Mouse (Mus musculus) limb, embryonic 11.5 days (tissue): ENCODE measurements around the gene Iqsec1. TPM values are rescaled to one million over a fixed set of nuclear protein-coding genes. Genes with fewer than 3 reads are reported as not detected.

ENCODE experiments used
- ATAC-seq: fragments of 200-750 bp; cut with Nextera tagmentation; 2 replicates; pipeline ENCODE4 v1.8.0; 2017; ENCODE audit warnings: low read depth; ENCODE audit not compliant: insufficient number of reproducible peaks, low FRiP score, low TSS enrichment
- DNase-seq: peaks from one replicate; pipeline ENCODE4 v3.0.0-alpha.2; 2015; ENCODE audit warnings: low spot score
- H3K27ac ChIP-seq: fragments of 300-500 bp; sonication (generic); replicated peaks from 2 replicates; pipeline ENCODE4 v1.5.1; 2014; ENCODE audit warnings: low read depth, mild to moderate bottlenecking, low read length
- H3K27me3 ChIP-seq: fragments of 300-500 bp; sonication (generic); 2 replicates; pipeline ENCODE4 v1.6.1; 2014; ENCODE audit warnings: mild to moderate bottlenecking, low read length, mixed read lengths; ENCODE audit not compliant: control insufficient read depth, insufficient read depth
- H3K36me3 ChIP-seq: fragments of 300-500 bp; sonication (generic); 2 replicates; pipeline ENCODE4 v1.6.1; 2014; ENCODE audit warnings: mild to moderate bottlenecking, low read length, moderate library complexity, mixed read lengths; ENCODE audit not compliant: control insufficient read depth, insufficient read depth
- H3K4me1 ChIP-seq: fragments of 300-500 bp; sonication (generic); 2 replicates; pipeline ENCODE4 v1.6.1; 2014; ENCODE audit warnings: low read length, mixed read lengths; ENCODE audit not compliant: control insufficient read depth, insufficient read depth
- H3K4me2 ChIP-seq: fragments of 300-500 bp; sonication (generic); 2 replicates; pipeline ENCODE4 v1.6.1; 2014; ENCODE audit warnings: low read depth, mild to moderate bottlenecking, moderate library complexity; ENCODE audit not compliant: severe bottlenecking
- H3K4me3 ChIP-seq: fragments of 300-500 bp; sonication (generic); 2 replicates; pipeline ENCODE4 v1.5.1; 2014; ENCODE audit warnings: low read depth, low read length
- H3K9ac ChIP-seq: fragments of 300-500 bp; sonication (generic); 2 replicates; pipeline ENCODE4 v1.6.1; 2014; ENCODE audit warnings: mild to moderate bottlenecking, low read length
- H3K9me3 ChIP-seq: fragments of 300-500 bp; sonication (generic); 2 replicates; pipeline ENCODE4 v1.6.1; 2016; ENCODE audit warnings: low read length; ENCODE audit not compliant: control insufficient read depth
- WGBS: fragments of 180-500 bp; shearing (Covaris S2); extraction: QIAGEN DNeasy Blood & Tissue Kit; methylation state at CpG from one replicate; pipeline ENCODE4 v1.1.7; 2014; 5-methylcytosine and 5-hydroxymethylcytosine counted together
- polyA plus RNA-seq: library from polyadenylated mRNA; unstranded; fragments of >200 nt; fragmentation: Nextera tagmentation; extraction: Ambion mirVana; gene quantifications from 2 replicates; pipeline ENCODE4 v1.2.1, GENCODE M21; 2014

The Iqsec1 gene
- polyA plus RNA-seq, 1 experiment from 2014 or later: 8.5 TPM

GRCm38 (mm10) chr6:90790901-90791300 lies 197.6 kb downstream of the Iqsec1 start:
- Histone ChIP-seq H3K36me3 (no peaks in the 10 kb centered on the region), H3K9ac (no peak overlapping the region), H3K4me1 (0 out of 2 replicates have a peak, but pooled peaks cover 3% of the 10 kb centered on the region), H3K27me3 (no peaks in the 10 kb centered on the region), H3K27ac (no peak overlapping the region), H3K4me2 (no peak overlapping the region), H3K4me3 (no peak overlapping the region), H3K9me3 (no peaks in the 10 kb centered on the region)
- DNase-seq (no peak), ATAC-seq (no peak)

- WGBS: 95% methylated on average over 5 of the region's 5 CpGs
- Histone ChIP-seq H3K27me3 (no peaks in the 10 kb centered on the region), H3K36me3 (no peaks in the 10 kb centered on the region), H3K4me3 (no peak overlapping the region), H3K4me2 (no peak overlapping the region), H3K4me1 (0 out of 2 replicates have a peak, but pooled peaks cover 3% of the 10 kb centered on the region), H3K9me3 (no peaks in the 10 kb centered on the region), H3K9ac (no peak overlapping the region), H3K27ac (no peak overlapping the region)
- ATAC-seq (no peak), DNase-seq (no peak)
These were observed 199.0 kb downstream of the Iqsec1 start for GRCm38 (mm10) chr6:90789520-90789919.

GRCm38 (mm10) chr6:90787587-90787986 lies 200.9 kb downstream of the Iqsec1 start:
- Histone ChIP-seq H3K4me2 (no peak overlapping the region), H3K27me3 (no peaks in the 10 kb centered on the region), H3K4me3 (no peak overlapping the region), H3K9ac (no peak overlapping the region), H3K27ac (no peak overlapping the region), H3K36me3 (no peaks in the 10 kb centered on the region), H3K4me1 (0 out of 2 replicates have a peak, but pooled peaks cover 3% of the 10 kb centered on the region), H3K9me3 (no peaks in the 10 kb centered on the region)
- WGBS: 87% methylated on average over 3 of the region's 3 CpGs
- ATAC-seq: no peak
- DNase-seq: no peak

GRCm38 (mm10) chr6:90787036-90787435 lies 201.4 kb downstream of the Iqsec1 start:
- Histone ChIP-seq H3K4me1 (peaks cover 5% of the 10 kb centered on the region), H3K4me3 (no peak overlapping the region), H3K27me3 (no peaks in the 10 kb centered on the region), H3K4me2 (no peak overlapping the region), H3K9me3 (no peaks in the 10 kb centered on the region), H3K27ac (no peak overlapping the region), H3K9ac (no peak overlapping the region), H3K36me3 (no peaks in the 10 kb centered on the region)
- WGBS: 75% methylated on average over 6 of the region's 6 CpGs
- no peak for DNase-seq
- no peak for ATAC-seq

- Histone ChIP-seq H3K27me3 (no peaks in the 10 kb centered on the region), H3K4me1 (peaks cover 9% of the 10 kb centered on the region), H3K9ac (no peak overlapping the region), H3K27ac (no peak overlapping the region), H3K4me3 (no peak overlapping the region), H3K36me3 (no peaks in the 10 kb centered on the region), H3K4me2 (no peak overlapping the region), H3K9me3 (no peaks in the 10 kb centered on the region)
- ATAC-seq: no peak
- DNase-seq: no peak
- 69% methylated on average over 3 of the region's 3 CpGs for WGBS
These were observed 201.9 kb downstream of the Iqsec1 start for GRCm38 (mm10) chr6:90786589-90786988.

- Histone ChIP-seq H3K9ac (no peak overlapping the region), H3K27me3 (no peaks in the 10 kb centered on the region), H3K4me1 (peaks cover 12% of the 10 kb centered on the region)
These were observed 204.5 kb downstream of the Iqsec1 start for GRCm38 (mm10) chr6:90783945-90784344.

GRCm38 (mm10) chr6:90783176-90783575 lies 205.3 kb downstream of the Iqsec1 start:
- ATAC-seq: no peak
- no peak for DNase-seq
- Histone ChIP-seq H3K27ac (no peak overlapping the region), H3K36me3 (no peaks in the 10 kb centered on the region), H3K4me3 (no peak overlapping the region), H3K4me2 (no peak overlapping the region), H3K9ac (no peak overlapping the region), H3K4me1 (peaks cover 12% of the 10 kb centered on the region), H3K27me3 (no peaks in the 10 kb centered on the region), H3K9me3 (no peaks in the 10 kb centered on the region)

More at GRCm38 (mm10) chr6:90783945-90784344, 204.5 kb downstream of the Iqsec1 start:
- H3K36me3 ChIP-seq: no peaks in the 10 kb centered on the region
- H3K27ac ChIP-seq: no peak overlapping the region
- H3K9me3 ChIP-seq: no peaks in the 10 kb centered on the region
- ATAC-seq (no peak), DNase-seq (no peak)
- 43% methylated on average over 4 of the region's 4 CpGs for WGBS
- H3K4me2 ChIP-seq: no peak overlapping the region
- no peak overlapping the region for H3K4me3 ChIP-seq

GRCm38 (mm10) chr6:90781921-90782770 lies 206.3 kb downstream of the Iqsec1 start:
- Histone ChIP-seq H3K27ac (peak overlapping the region; percentile 68), H3K4me1 (peaks cover 12% of the 10 kb centered on the region), H3K36me3 (no peaks in the 10 kb centered on the region), H3K9ac (peak overlapping the region; percentile 55), H3K27me3 (no peaks in the 10 kb centered on the region), H3K4me3 (no peak overlapping the region), H3K4me2 (no peak overlapping the region), H3K9me3 (no peaks in the 10 kb centered on the region)
- DNase-seq: peak; percentile 53
- peak; percentile 29; the same call in 1 of the 2 replicates for ATAC-seq
- WGBS: 55% methylated on average over 19 of the region's 19 CpGs
